Mouse (Mus musculus): ENCODE measurements around the gene Ormdl3. TPM values are rescaled to one million over a fixed set of nuclear protein-coding genes. Genes with fewer than 3 reads are reported as not detected.

The Ormdl3 gene
- polyA plus RNA-seq, 1 experiment from 2014 or later: 14.5 TPM

- DNase-seq (ENCODE audit: low spot score) (no peak), ATAC-seq (ENCODE audit: insufficient read depth, low FRiP score, low TSS enrichment) (no peak)
- Histone ChIP-seq H3K4me3 (ENCODE audit: low read depth, low read length) (no peak overlapping the region), H3K36me3 (ENCODE audit: control insufficient read depth, insufficient read depth, low read length) (peaks cover 7% of the 10 kb centered on the region), H3K9ac (ENCODE audit: low read length) (no peak overlapping the region), H3K4me2 (ENCODE audit: low read depth) (no peak overlapping the region), H3K27ac (ENCODE audit: low read depth, low read length) (no peak overlapping the region), H3K4me1 (ENCODE audit: control insufficient read depth, insufficient read depth, low read length) (peaks cover 23% of the 10 kb centered on the region), H3K9me3 (ENCODE audit: control insufficient read depth, low read length) (no peaks in the 10 kb centered on the region), H3K27me3 (ENCODE audit: control insufficient read depth, insufficient read depth, low read length) (no peaks in the 10 kb centered on the region)
- WGBS: 45% methylated on average over 1 of the region's 1 CpGs
These were observed 3.0 kb downstream of the Ormdl3 start for GRCm38 (mm10) chr11:98584146-98584545.

DNA sequence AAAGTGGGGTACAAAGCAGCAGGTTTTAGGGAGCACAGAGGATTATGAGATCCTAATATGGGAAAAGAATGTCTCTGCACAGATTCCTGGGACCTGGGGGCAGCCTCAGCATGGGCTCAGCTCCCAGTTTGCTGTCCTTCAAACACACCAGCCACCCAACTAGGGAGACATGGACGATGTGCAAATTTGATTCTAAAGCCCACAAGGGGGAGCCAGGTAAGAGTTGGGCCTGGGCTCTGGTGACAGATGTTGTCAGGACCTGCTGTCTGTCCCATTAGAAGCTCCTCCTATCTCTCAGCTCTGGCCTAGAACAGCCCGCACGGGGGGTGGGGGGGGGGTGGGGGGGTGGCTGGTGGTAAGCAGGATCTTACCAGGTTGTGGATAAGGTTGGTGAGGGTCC is 3.6 kb downstream of the Ormdl3 start:
- Histone ChIP-seq H3K9me3 (ENCODE audit: control insufficient read depth, low read length) (no peaks in the 10 kb centered on the region), H3K9ac (ENCODE audit: low read length) (no peak overlapping the region), H3K36me3 (ENCODE audit: control insufficient read depth, insufficient read depth, low read length) (peaks cover 7% of the 10 kb centered on the region), H3K4me2 (ENCODE audit: low read depth) (no peak overlapping the region), H3K4me1 (ENCODE audit: control insufficient read depth, insufficient read depth, low read length) (peaks cover 23% of the 10 kb centered on the region), H3K4me3 (ENCODE audit: low read depth, low read length) (no peak overlapping the region), H3K27me3 (ENCODE audit: control insufficient read depth, insufficient read depth, low read length) (no peaks in the 10 kb centered on the region), H3K27ac (ENCODE audit: low read depth, low read length) (no peak overlapping the region)
- ATAC-seq (ENCODE audit: insufficient read depth, low FRiP score, low TSS enrichment) (no peak), DNase-seq (ENCODE audit: low spot score) (no peak)
- 27% methylated on average over 3 of the region's 3 CpGs for WGBS

DNA sequence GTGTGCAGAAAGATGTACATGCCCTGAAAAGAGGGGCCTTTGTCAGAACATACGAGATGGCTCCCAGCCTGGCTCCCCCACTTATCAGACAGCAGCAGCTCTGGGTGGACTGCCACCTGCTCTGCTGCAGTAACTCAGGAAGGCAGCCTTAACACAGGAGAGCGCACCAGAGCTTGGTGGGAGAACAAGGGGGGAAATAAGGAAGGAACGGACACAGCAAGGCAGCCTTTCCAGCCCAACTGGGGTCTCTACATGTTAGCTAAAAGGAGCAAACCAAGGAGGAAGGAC is 4.0 kb downstream of the Ormdl3 start:
- H3K9ac ChIP-seq (ENCODE audit: low read length): no peak overlapping the region
- DNase-seq (ENCODE audit: low spot score): no peak
- no peak for ATAC-seq (ENCODE audit: insufficient read depth, low FRiP score, low TSS enrichment)
- peaks cover 7% of the 10 kb centered on the region for H3K36me3 ChIP-seq (ENCODE audit: control insufficient read depth, insufficient read depth, low read length)
- H3K27me3 ChIP-seq (ENCODE audit: control insufficient read depth, insufficient read depth, low read length): no peaks in the 10 kb centered on the region
- no peak overlapping the region for H3K27ac ChIP-seq (ENCODE audit: low read depth, low read length)
- 87% methylated on average over 3 of the region's 3 CpGs for WGBS
- H3K4me1 ChIP-seq (ENCODE audit: control insufficient read depth, insufficient read depth, low read length): peaks cover 20% of the 10 kb centered on the region
- H3K9me3 ChIP-seq (ENCODE audit: control insufficient read depth, low read length): no peaks in the 10 kb centered on the region
- H3K4me3 ChIP-seq (ENCODE audit: low read depth, low read length): no peak overlapping the region
- no peak overlapping the region for H3K4me2 ChIP-seq (ENCODE audit: low read depth)

- no peak for ATAC-seq (ENCODE audit: insufficient read depth, low FRiP score, low TSS enrichment)
- no peak overlapping the region for H3K27ac ChIP-seq (ENCODE audit: low read depth, low read length)
- H3K36me3 ChIP-seq (ENCODE audit: control insufficient read depth, insufficient read depth, low read length): peaks cover 7% of the 10 kb centered on the region
- H3K4me3 ChIP-seq (ENCODE audit: low read depth, low read length): no peak overlapping the region
- H3K9ac ChIP-seq (ENCODE audit: low read length): no peak overlapping the region
- no peaks in the 10 kb centered on the region for H3K27me3 ChIP-seq (ENCODE audit: control insufficient read depth, insufficient read depth, low read length)
- no peak for DNase-seq (ENCODE audit: low spot score)
- WGBS: 89% methylated on average over 12 of the region's 12 CpGs
- peak overlapping the region; percentile 1; the same call in 1 of the 2 replicates for H3K4me2 ChIP-seq (ENCODE audit: low read depth)
- peaks cover 16% of the 10 kb centered on the region for H3K4me1 ChIP-seq (ENCODE audit: control insufficient read depth, insufficient read depth, low read length)
- H3K9me3 ChIP-seq (ENCODE audit: control insufficient read depth, low read length): no peaks in the 10 kb centered on the region
These were observed 4.5 kb downstream of the Ormdl3 start for GRCm38 (mm10) chr11:98582551-98583264.

DNA sequence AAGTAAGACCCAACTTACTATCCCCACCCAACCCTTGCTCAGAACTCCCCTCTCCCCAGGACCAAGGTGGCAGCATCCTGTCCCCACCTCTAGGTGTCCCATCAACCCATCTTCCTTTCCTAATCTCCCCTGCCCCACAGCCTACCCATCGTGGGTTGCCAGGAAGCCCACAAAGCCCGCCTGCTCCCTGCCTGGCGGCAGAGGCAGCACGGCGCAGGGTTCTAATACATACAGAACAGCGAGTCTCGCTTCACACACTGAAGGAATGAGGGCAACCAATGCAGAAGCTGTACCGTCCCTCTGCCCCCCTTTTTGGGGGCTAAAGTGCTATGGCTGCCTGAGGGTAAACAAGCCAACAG is 5.2 kb downstream of the Ormdl3 start:
- Histone ChIP-seq H3K36me3 (ENCODE audit: control insufficient read depth, insufficient read depth, low read length) (peaks cover 7% of the 10 kb centered on the region), H3K4me2 (ENCODE audit: low read depth) (peak overlapping the region; percentile 1; the same call in 1 of the 2 replicates), H3K27ac (ENCODE audit: low read depth, low read length) (no peak overlapping the region), H3K4me1 (ENCODE audit: control insufficient read depth, insufficient read depth, low read length) (peaks cover 14% of the 10 kb centered on the region), H3K27me3 (ENCODE audit: control insufficient read depth, insufficient read depth, low read length) (no peaks in the 10 kb centered on the region), H3K4me3 (ENCODE audit: low read depth, low read length) (no peak overlapping the region), H3K9me3 (ENCODE audit: control insufficient read depth, low read length) (no peaks in the 10 kb centered on the region), H3K9ac (ENCODE audit: low read length) (no peak overlapping the region)
- ATAC-seq (ENCODE audit: insufficient read depth, low FRiP score, low TSS enrichment) (no peak), DNase-seq (ENCODE audit: low spot score) (no peak)
- 87% methylated on average over 8 of the region's 8 CpGs for WGBS

DNA sequence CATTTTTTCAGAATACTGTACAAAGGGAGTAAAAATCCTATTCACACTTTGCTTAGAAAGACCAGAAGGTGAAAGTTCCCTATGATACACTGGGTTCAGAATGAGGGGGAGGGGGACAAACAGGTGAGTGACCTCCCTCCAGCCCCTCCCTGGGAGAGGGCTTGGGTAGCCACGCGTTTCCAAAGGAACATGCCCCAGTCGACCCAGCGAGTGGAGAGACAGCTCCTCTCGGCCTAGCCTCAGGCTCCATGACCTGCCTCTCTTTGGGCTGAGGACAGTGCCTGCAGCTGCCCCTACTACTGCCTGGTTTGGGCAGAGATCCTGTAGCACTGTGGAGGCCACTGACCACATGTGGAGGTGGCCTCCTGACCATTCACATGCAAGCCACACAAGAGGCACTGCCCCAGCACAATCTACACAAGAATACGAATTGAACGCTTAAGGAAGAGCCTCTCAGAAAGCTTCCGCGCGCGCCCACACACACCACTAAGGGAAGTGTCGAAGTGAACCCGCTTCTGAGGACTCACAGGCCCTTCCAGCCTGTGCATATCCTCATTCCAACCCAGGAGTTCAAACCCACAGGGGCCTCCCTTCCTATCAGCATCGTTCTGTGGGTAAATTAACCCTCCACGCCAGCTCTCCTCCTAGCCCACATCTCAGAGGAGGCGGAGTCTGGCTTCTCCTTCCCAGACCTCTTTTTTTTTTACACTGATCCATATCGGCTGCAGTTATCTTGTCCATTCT is 5.7 kb downstream of the Ormdl3 start:
- 75% methylated on average over 17 of the region's 17 CpGs for WGBS

DNA sequence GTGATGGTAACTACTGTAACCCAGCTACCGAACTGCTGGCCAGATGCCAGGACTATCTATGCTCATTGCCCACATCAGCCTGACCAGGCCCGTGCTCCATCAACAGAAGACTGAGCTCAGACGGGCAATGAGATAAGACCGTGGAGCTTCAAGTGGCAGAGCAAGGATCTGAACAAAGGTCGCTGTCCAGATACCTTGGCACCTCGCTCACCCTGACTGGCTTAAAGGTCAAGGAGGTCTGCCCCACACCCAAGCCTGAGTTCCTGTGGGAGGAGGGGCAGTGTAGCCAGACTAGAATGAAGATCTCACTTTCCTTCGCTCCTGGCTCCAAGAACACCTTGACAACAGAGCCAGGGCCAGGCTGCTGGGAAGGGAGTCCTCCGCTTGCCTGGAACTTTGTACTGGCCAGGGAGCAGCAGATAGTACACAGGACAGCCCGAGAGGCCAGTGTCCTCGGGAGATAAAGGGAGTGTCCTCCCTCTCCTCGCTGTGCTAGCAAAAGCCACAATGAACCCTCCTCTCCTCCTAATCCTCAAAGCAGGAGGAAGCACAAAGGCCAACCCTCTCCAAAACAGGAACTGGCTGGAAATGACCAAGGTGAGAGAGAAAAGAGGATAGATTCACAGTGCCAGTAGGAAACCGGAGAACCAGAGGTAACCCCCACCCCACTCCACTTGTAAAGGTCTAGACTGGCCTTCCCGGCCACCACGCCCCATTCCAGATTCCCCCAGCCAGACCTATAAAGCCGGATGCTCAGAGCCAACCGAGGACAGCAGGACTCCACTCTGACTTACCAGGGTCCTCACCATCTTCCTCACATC is 6.7 kb downstream of the Ormdl3 start:
- DNase-seq (ENCODE audit: low spot score): no peak
- WGBS: 87% methylated on average over 16 of the region's 16 CpGs
- no peaks in the 10 kb centered on the region for H3K27me3 ChIP-seq (ENCODE audit: control insufficient read depth, insufficient read depth, low read length)
- H3K4me2 ChIP-seq (ENCODE audit: low read depth): no peak overlapping the region
- H3K27ac ChIP-seq (ENCODE audit: low read depth, low read length): no peak overlapping the region
- ATAC-seq (ENCODE audit: insufficient read depth, low FRiP score, low TSS enrichment): no peak
- peaks cover 7% of the 10 kb centered on the region for H3K36me3 ChIP-seq (ENCODE audit: control insufficient read depth, insufficient read depth, low read length)
- H3K9me3 ChIP-seq (ENCODE audit: control insufficient read depth, low read length): no peaks in the 10 kb centered on the region
- no peak overlapping the region for H3K4me3 ChIP-seq (ENCODE audit: low read depth, low read length)
- H3K9ac ChIP-seq (ENCODE audit: low read length): no peak overlapping the region
- H3K4me1 ChIP-seq (ENCODE audit: control insufficient read depth, insufficient read depth, low read length): peaks cover 3% of the 10 kb centered on the region

More for the DNA sequence above, 5.7 kb downstream of the Ormdl3 start:
- Histone ChIP-seq H3K27ac (ENCODE audit: low read depth, low read length) (no peak overlapping the region), H3K27me3 (ENCODE audit: control insufficient read depth, insufficient read depth, low read length) (no peaks in the 10 kb centered on the region), H3K9me3 (ENCODE audit: control insufficient read depth, low read length) (no peaks in the 10 kb centered on the region), H3K36me3 (ENCODE audit: control insufficient read depth, insufficient read depth, low read length) (peaks cover 7% of the 10 kb centered on the region), H3K9ac (ENCODE audit: low read length) (no peak overlapping the region), H3K4me1 (ENCODE audit: control insufficient read depth, insufficient read depth, low read length) (peaks cover 12% of the 10 kb centered on the region), H3K4me2 (ENCODE audit: low read depth) (no peak overlapping the region), H3K4me3 (ENCODE audit: low read depth, low read length) (no peak overlapping the region)
- ATAC-seq (ENCODE audit: insufficient read depth, low FRiP score, low TSS enrichment) (no peak), DNase-seq (ENCODE audit: low spot score) (no peak)

- 89% methylated on average over 5 of the region's 5 CpGs for WGBS
- Histone ChIP-seq H3K27me3 (ENCODE audit: control insufficient read depth, insufficient read depth, low read length) (no peaks in the 10 kb centered on the region), H3K27ac (ENCODE audit: low read depth, low read length) (no peak overlapping the region), H3K9ac (ENCODE audit: low read length) (no peak overlapping the region), H3K4me1 (ENCODE audit: control insufficient read depth, insufficient read depth, low read length) (no peaks in the 10 kb centered on the region), H3K4me2 (ENCODE audit: low read depth) (no peak overlapping the region), H3K9me3 (ENCODE audit: control insufficient read depth, low read length) (no peaks in the 10 kb centered on the region), H3K4me3 (ENCODE audit: low read depth, low read length) (no peak overlapping the region), H3K36me3 (ENCODE audit: control insufficient read depth, insufficient read depth, low read length) (no peaks in the 10 kb centered on the region; the same call in 1 of the 2 replicates)
- no peak for DNase-seq (ENCODE audit: low spot score)
- ATAC-seq (ENCODE audit: insufficient read depth, low FRiP score, low TSS enrichment): no peak
These were observed 9.4 kb downstream of the Ormdl3 start for GRCm38 (mm10) chr11:98577776-98578175.

Measured in neural tube, embryonic 11.5 days (tissue).